Mouse (Mus musculus) forebrain, embryonic 10.5 days (tissue): ENCODE measurements around the gene Taar4. TPM values are rescaled to one million over a fixed set of nuclear protein-coding genes. Genes with fewer than 3 reads are reported as not detected.
A peak's percentile ranks its signal among the peaks of the same experiment; 100 is the strongest.

Experiments used
- DNase-seq: peaks from one replicate; pipeline ENCODE4 v3.0.0-alpha.2; 2017; ENCODE audit warnings: low spot score; ENCODE audit errors: extremely low spot score
- H3K27ac ChIP-seq: fragments of 300-500 bp; sonication (generic); 2 replicates; pipeline ENCODE4 v1.5.1; 2016; ENCODE audit warnings: mild to moderate bottlenecking
- H3K27me3 ChIP-seq: fragments of 300-500 bp; sonication (generic); 2 replicates; pipeline ENCODE4 v1.6.1; 2016; ENCODE audit warnings: mild to moderate bottlenecking; ENCODE audit not compliant: poor library complexity, severe bottlenecking
- H3K36me3 ChIP-seq: fragments of 300-500 bp; sonication (generic); replicated peaks from 2 replicates; pipeline ENCODE4 v1.6.1; 2016; ENCODE audit warnings: mild to moderate bottlenecking, moderate library complexity
- H3K4me1 ChIP-seq: fragments of 300-500 bp; sonication (generic); 2 replicates; pipeline ENCODE4 v1.6.1; 2016
- H3K4me3 ChIP-seq: fragments of 300-500 bp; sonication (generic); 2 replicates; pipeline ENCODE4 v1.5.1; 2016; ENCODE audit warnings: mild to moderate bottlenecking, moderate library complexity
- H3K9me3 ChIP-seq: fragments of 300-500 bp; sonication (generic); 2 replicates; pipeline ENCODE4 v1.6.1; 2016; ENCODE audit warnings: mild to moderate bottlenecking, moderate library complexity
- WGBS: fragments of 180-500 bp; shearing (Covaris S2); methylation state at CpG from one replicate; pipeline ENCODE4 v1.1.7; 2016; 5-methylcytosine and 5-hydroxymethylcytosine counted together
- polyA plus RNA-seq: library from polyadenylated mRNA; unstranded; fragments of >200 nt; fragmentation: Nextera tagmentation; extraction: Ambion mirVana; gene quantifications from 2 replicates; pipeline ENCODE4 v1.2.1, GENCODE M21; 2016

The Taar4 gene
- polyA plus RNA-seq, 1 experiment from 2014 or later = not detected

- Histone ChIP-seq H3K9me3 (no peaks in the 10 kb centered on the region), H3K36me3 (no peaks in the 10 kb centered on the region), H3K27ac (no peak within 1 kb of the TSS), H3K27me3 (no peaks in the 10 kb centered on the region), H3K4me1 (no peaks in the 10 kb centered on the region), H3K4me3 (no peak within 1 kb of the TSS)
- DNase-seq = no peak
- WGBS = 90% methylated on average over 11 of the region's 11 CpGs
Measured at GRCm38 (mm10) chr10:23970656-23971165, 10.4 kb downstream of the Taar4 start, which contains the start of gene Taar5. TSS of gene Taar5 (plus strand) at chr10:23970706.

- 90% methylated on average over 5 of the region's 5 CpGs for WGBS
- H3K36me3 ChIP-seq = no peaks in the 10 kb centered on the region
- no peak overlapping the region for H3K4me3 ChIP-seq
- no peaks in the 10 kb centered on the region for H3K4me1 ChIP-seq
- H3K27ac ChIP-seq = no peak overlapping the region
- no peaks in the 10 kb centered on the region for H3K27me3 ChIP-seq
- H3K9me3 ChIP-seq = no peaks in the 10 kb centered on the region
- no peak for DNase-seq
Measured at GRCm38 (mm10) chr10:23971256-23971655, 11.0 kb downstream of the Taar4 start.

- DNase-seq = no peak
- Histone ChIP-seq H3K36me3 (no peaks in the 10 kb centered on the region), H3K27ac (no peak overlapping the region), H3K27me3 (no peaks in the 10 kb centered on the region), H3K9me3 (no peaks in the 10 kb centered on the region), H3K4me3 (no peak overlapping the region), H3K4me1 (no peaks in the 10 kb centered on the region)
- 52% methylated on average over 4 of the region's 4 CpGs for WGBS
Measured at GRCm38 (mm10) chr10:23977958-23978357, 17.7 kb downstream of the Taar4 start.

GRCm38 (mm10) chr10:23978901-23979705 is 18.8 kb downstream of the Taar4 start:
- Histone ChIP-seq H3K27me3 (no peaks in the 10 kb centered on the region), H3K27ac (no peak overlapping the region), H3K36me3 (no peaks in the 10 kb centered on the region), H3K4me3 (no peak overlapping the region), H3K4me1 (peaks cover 3% of the 10 kb centered on the region), H3K9me3 (no peaks in the 10 kb centered on the region)
- 46% methylated on average over 16 of the region's 16 CpGs for WGBS
- DNase-seq = peak; percentile 65

GRCm38 (mm10) chr10:23985546-23985945 is 25.3 kb downstream of the Taar4 start, which contains the start of gene Taar6:
TSS of gene Taar6 (minus strand) at chr10:23985646.
- H3K27me3 ChIP-seq = no peaks in the 10 kb centered on the region
- no peaks in the 10 kb centered on the region for H3K36me3 ChIP-seq
- no peak within 1 kb of the TSS for H3K4me3 ChIP-seq
- no peak for DNase-seq
- peaks cover 5% of the 10 kb centered on the region for H3K4me1 ChIP-seq
- 83% methylated on average over 8 of the region's 8 CpGs for WGBS
- H3K27ac ChIP-seq = no peak within 1 kb of the TSS
- H3K9me3 ChIP-seq = no peaks in the 10 kb centered on the region

- Histone ChIP-seq H3K4me1 (peaks cover 5% of the 10 kb centered on the region), H3K36me3 (no peaks in the 10 kb centered on the region), H3K4me3 (no peak overlapping the region), H3K27me3 (no peaks in the 10 kb centered on the region), H3K9me3 (no peaks in the 10 kb centered on the region), H3K27ac (no peak overlapping the region)
- 87% methylated on average over 5 of the region's 5 CpGs for WGBS
- DNase-seq = no peak
Measured at GRCm38 (mm10) chr10:23986419-23986818, 26.1 kb downstream of the Taar4 start.

- DNase-seq = no peak
- H3K4me1 ChIP-seq = no peaks in the 10 kb centered on the region
- WGBS = 83% methylated on average over 3 of the region's 3 CpGs
- H3K36me3 ChIP-seq = no peaks in the 10 kb centered on the region
- no peaks in the 10 kb centered on the region for H3K27me3 ChIP-seq
- no peak within 1 kb of the TSS for H3K4me3 ChIP-seq
- H3K27ac ChIP-seq = no peak within 1 kb of the TSS
- no peaks in the 10 kb centered on the region for H3K9me3 ChIP-seq
Measured at GRCm38 (mm10) chr10:23993381-23993780, 33.1 kb downstream of the Taar4 start, which contains the start of gene Taar7a. TSS of gene Taar7a (minus strand) at chr10:23993481.

- no peak for DNase-seq
- no peaks in the 10 kb centered on the region for H3K36me3 ChIP-seq
- no peaks in the 10 kb centered on the region for H3K27me3 ChIP-seq
- no peaks in the 10 kb centered on the region for H3K9me3 ChIP-seq
- no peaks in the 10 kb centered on the region for H3K4me1 ChIP-seq
- H3K27ac ChIP-seq = no peak within 1 kb of the TSS
- 85% methylated on average over 1 of the region's 1 CpGs for WGBS
- no peak within 1 kb of the TSS for H3K4me3 ChIP-seq
Measured at GRCm38 (mm10) chr10:23999639-24000038, 39.3 kb downstream of the Taar4 start, which contains the start of gene Taar7b. TSS of gene Taar7b (plus strand) at chr10:23999939.

- H3K27me3 ChIP-seq = no peaks in the 10 kb centered on the region
- H3K9me3 ChIP-seq = no peaks in the 10 kb centered on the region
- no peak for DNase-seq
- H3K36me3 ChIP-seq = no peaks in the 10 kb centered on the region
- no peak overlapping the region for H3K27ac ChIP-seq
- no peak overlapping the region for H3K4me3 ChIP-seq
- WGBS = 79% methylated on average over 1 of the region's 1 CpGs
- no peaks in the 10 kb centered on the region for H3K4me1 ChIP-seq
Measured at GRCm38 (mm10) chr10:24006442-24006841, 46.1 kb downstream of the Taar4 start.

- Histone ChIP-seq H3K27me3 (no peaks in the 10 kb centered on the region), H3K27ac (no peak overlapping the region), H3K4me3 (no peak overlapping the region), H3K36me3 (no peaks in the 10 kb centered on the region), H3K9me3 (no peaks in the 10 kb centered on the region), H3K4me1 (no peaks in the 10 kb centered on the region)
- DNase-seq = no peak
- WGBS = 73% methylated on average over 2 of the region's 2 CpGs
Measured at GRCm38 (mm10) chr10:24007034-24007433, 46.7 kb downstream of the Taar4 start.

- 94% methylated on average over 1 of the region's 1 CpGs for WGBS
- no peaks in the 10 kb centered on the region for H3K9me3 ChIP-seq
Measured at GRCm38 (mm10) chr10:24008143-24008542, 47.8 kb downstream of the Taar4 start.

More at GRCm38 (mm10) chr10:24008143-24008542, 47.8 kb downstream of the Taar4 start:
- Histone ChIP-seq H3K4me1 (no peaks in the 10 kb centered on the region), H3K4me3 (no peak overlapping the region), H3K27ac (no peak overlapping the region), H3K36me3 (no peaks in the 10 kb centered on the region), H3K27me3 (no peaks in the 10 kb centered on the region)
- no peak for DNase-seq
